Mouse (Mus musculus): ENCODE data around the gene Trim30d. TPM values are rescaled to one million over a fixed set of nuclear protein-coding genes. Genes with fewer than 3 reads are reported as not detected.
"Not testable (repeated sequence)": the region's sequence is repeated elsewhere in the genome, so short reads cannot be mapped to it uniquely, and the experiment has no call there.

Gene Trim30d
- 0.25 and 0.38 TPM in 2 replicates for polyA plus RNA-seq (2012; rRNA removed)

DNA sequence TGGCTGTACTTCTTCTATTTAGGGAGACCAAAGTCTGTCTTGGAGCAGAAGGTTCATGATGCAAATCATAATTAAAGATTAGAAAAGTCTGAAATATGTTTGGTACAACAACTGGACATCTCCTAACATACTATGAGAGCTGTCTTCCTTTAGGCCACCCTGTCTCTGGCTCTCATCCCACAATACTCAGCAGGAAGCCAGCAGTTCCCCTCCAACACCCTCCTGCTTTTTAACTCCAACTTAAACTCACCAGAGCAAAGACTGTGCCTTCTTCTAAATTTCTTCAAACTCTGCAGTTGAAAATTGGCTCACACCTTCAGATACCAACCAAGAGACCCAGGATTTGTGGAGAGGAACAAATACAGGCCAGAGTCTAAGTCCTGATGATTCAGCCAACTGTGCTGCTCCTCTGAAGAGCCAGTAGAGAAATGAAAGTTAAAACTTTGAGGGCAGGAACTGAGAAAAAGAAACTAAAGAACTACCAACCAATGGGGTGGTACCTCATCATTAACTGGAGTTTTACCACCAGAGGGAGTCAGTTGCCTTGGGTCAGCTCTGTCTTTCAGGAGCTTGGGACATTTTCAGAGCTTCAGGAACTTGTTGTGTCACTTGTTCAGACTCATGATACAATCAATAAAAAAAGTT lies at the start of gene Trim30d:
Trim30d (minus strand) TSS at position 429 of the 645 bp plus-strand sequence.
- peak within 1 kb of the TSS; percentile 39; the same call in 1 of the 2 replicates for H3K27ac ChIP-seq (ENCODE audit: control insufficient read depth, insufficient read depth, low read depth, low read length)
- H3K4me3 ChIP-seq (ENCODE audit: control insufficient read depth, low read depth, low read length); H3K4me1 ChIP-seq (ENCODE audit: control insufficient read depth, insufficient read depth, low read length); H3K27me3 ChIP-seq (ENCODE audit: control insufficient read depth, insufficient read depth, low read length); H3K36me3 ChIP-seq (ENCODE audit: control insufficient read depth, insufficient read depth, low read length): not testable (repeated sequence)

DNA sequence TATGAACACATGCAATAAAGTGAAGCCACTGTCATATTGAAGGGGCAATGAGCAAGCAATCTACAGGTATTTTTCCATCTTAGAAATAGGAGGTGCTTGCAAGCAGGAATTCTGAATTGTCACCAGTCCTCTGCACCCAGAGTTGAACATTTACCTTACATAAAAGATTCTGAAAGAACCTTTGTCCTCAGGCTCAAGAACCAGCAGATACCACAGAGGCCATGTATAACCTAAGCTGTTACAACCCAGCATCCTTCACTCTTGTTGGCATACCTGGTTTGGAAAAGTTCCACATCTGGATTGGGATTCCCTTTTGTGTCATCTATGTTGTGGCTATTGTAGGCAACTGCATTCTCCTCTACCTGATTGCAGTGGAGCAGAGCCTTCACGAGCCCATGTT lies 45.1 kb upstream of the Trim30d start:
- TF ChIP-seq CTCF (IDR thresholded peaks at IDR 0.05; ENCODE audit: control insufficient read depth, insufficient read depth, insufficient replicate concordance, low read depth, low read length) (no peak), POLR2A (IDR thresholded peaks at IDR 0.05; ENCODE audit: control insufficient read depth, low read depth, low read length) (no peak)
- Histone ChIP-seq H3K4me3 (ENCODE audit: control insufficient read depth, low read depth, low read length) (no peak overlapping the region), H3K36me3 (ENCODE audit: control insufficient read depth, insufficient read depth, low read length) (no peaks in the 10 kb centered on the region), H3K27ac (ENCODE audit: control insufficient read depth, insufficient read depth, low read depth, low read length) (no peak overlapping the region), H3K4me1 (ENCODE audit: control insufficient read depth, insufficient read depth, low read length) (no peaks in the 10 kb centered on the region), H3K27me3 (ENCODE audit: control insufficient read depth, insufficient read depth, low read length) (no peaks in the 10 kb centered on the region)

DNA sequence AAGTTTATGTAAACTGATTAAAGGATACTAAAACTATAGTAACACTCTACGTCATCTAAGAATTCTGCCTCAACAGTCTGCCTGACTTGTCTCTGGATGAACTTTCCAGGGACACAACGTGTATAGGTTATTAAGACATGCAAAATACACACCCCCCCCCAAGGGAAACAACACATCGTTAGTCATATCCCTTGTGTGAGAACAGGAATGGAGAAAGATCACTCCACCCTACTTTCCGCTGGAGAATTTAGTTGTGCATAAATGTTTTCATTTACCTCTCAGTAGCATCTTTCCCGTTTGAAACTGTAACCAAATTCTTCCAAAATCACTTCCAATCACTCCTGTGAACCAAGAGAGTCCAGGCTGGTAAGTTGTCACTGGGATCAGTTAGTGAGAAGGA lies 42.2 kb upstream of the Trim30d start, which contains the start of gene Olfr651:
Olfr651 (plus strand) TSS at position 301 of the 400 bp plus-strand sequence.
- Histone ChIP-seq H3K4me1 (ENCODE audit: control insufficient read depth, insufficient read depth, low read length) (no peaks in the 10 kb centered on the region), H3K4me3 (ENCODE audit: control insufficient read depth, low read depth, low read length) (no peak within 1 kb of the TSS), H3K36me3 (ENCODE audit: control insufficient read depth, insufficient read depth, low read length) (no peaks in the 10 kb centered on the region), H3K27me3 (ENCODE audit: control insufficient read depth, insufficient read depth, low read length) (no peaks in the 10 kb centered on the region), H3K27ac (ENCODE audit: control insufficient read depth, insufficient read depth, low read depth, low read length) (no peak within 1 kb of the TSS)
- no peak for TF ChIP-seq POLR2A (IDR thresholded peaks at IDR 0.05; ENCODE audit: control insufficient read depth, low read depth, low read length)

DNA sequence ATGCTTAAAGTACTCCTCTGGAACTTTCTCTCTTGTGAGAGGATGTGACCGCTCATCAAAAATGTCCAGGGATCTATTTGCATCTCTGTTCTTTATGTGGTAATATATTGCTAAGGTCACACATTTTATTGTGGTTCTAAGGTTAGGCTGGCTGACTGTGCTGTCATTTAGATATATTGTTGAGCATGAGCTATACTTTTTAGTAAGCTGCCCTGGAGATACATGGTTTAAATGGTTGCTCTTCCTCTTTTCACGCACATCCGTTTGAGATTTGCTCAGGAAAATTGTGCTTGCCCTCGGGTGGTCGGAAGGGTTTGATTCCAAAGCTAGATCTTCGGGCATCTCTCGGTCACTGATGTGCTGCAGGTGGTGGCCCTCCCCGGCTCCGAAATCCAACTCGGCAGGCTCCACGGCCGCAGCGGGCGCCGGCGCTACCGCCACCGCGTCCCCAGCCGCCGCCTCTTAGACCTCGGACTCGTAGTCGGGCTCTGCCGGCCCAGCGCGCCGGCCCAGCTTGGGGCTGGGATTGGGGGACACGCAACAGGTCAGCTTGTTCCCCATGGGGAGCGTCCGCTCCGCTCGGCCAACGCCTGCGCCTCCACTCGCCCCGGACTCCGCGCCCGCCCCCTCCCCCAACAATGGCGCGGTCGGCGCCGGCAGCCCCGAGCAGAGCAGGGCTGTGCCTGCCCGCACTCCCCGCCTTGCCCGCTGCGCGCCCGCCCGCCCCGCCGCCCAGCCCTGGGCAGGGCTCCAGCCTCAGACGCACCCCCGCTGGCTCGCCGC lies 5.9 kb downstream of the Trim30d start:
- no peak overlapping the region for H3K27ac ChIP-seq (ENCODE audit: control insufficient read depth, insufficient read depth, low read depth, low read length)
- H3K4me1 ChIP-seq (ENCODE audit: control insufficient read depth, insufficient read depth, low read length): peaks cover 3% of the 10 kb centered on the region
- no peaks in the 10 kb centered on the region for H3K36me3 ChIP-seq (ENCODE audit: control insufficient read depth, insufficient read depth, low read length)
- H3K27me3 ChIP-seq (ENCODE audit: control insufficient read depth, insufficient read depth, low read length): no peaks in the 10 kb centered on the region
- TF ChIP-seq CTCF (IDR thresholded peaks at IDR 0.05; ENCODE audit: control insufficient read depth, insufficient read depth, insufficient replicate concordance, low read depth, low read length) (no peak), POLR2A (IDR thresholded peaks at IDR 0.05; ENCODE audit: control insufficient read depth, low read depth, low read length) (no peak)
- peak overlapping the region; percentile 78 for H3K4me3 ChIP-seq (ENCODE audit: control insufficient read depth, low read depth, low read length)

DNA sequence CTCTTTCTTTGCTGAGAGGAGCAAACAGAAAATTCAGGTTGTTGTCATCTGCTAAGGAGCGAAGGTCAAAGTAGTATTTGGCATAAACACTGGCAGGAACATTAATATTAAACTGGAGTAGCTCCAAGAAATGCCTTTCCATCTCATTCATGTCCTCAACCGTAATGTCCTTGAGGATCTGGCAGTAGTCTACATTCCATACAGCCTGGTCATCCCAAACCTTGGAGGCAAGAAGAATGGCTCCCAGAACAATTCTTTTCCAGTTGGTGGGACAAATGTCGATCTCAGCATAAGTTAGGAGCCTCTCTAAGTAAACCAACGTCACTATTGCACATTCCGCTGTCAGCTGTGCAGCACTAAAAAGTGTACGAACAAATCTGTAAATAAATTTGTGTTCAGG lies 6.5 kb downstream of the Trim30d start:
- not testable (repeated sequence) for H3K27me3 ChIP-seq (ENCODE audit: control insufficient read depth, insufficient read depth, low read length); H3K4me1 ChIP-seq (ENCODE audit: control insufficient read depth, insufficient read depth, low read length); H3K36me3 ChIP-seq (ENCODE audit: control insufficient read depth, insufficient read depth, low read length); H3K27ac ChIP-seq (ENCODE audit: control insufficient read depth, insufficient read depth, low read depth, low read length); H3K4me3 ChIP-seq (ENCODE audit: control insufficient read depth, low read depth, low read length)

DNA sequence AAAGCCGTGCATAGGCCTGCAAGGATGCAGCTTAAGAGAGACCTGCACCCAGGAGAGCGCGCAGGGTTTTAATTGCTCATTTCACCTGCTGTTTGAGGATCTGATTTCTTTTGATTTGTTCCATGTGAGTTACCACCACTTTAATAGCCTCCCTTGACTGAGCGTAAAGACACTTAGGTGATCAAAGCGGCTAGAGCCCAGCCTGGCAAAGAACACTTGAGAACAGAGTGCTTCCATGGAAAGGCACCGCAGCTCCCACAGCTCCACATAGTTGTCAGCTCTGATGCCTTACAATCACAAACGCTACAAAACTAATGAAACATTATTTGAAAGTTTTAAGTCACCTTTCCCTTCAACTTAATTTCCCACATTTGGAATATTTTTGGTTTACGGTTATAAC lies 8.2 kb downstream of the Trim30d start:
- H3K27me3 ChIP-seq (ENCODE audit: control insufficient read depth, insufficient read depth, low read length); H3K27ac ChIP-seq (ENCODE audit: control insufficient read depth, insufficient read depth, low read depth, low read length); H3K4me1 ChIP-seq (ENCODE audit: control insufficient read depth, insufficient read depth, low read length); H3K36me3 ChIP-seq (ENCODE audit: control insufficient read depth, insufficient read depth, low read length); H3K4me3 ChIP-seq (ENCODE audit: control insufficient read depth, low read depth, low read length): not testable (repeated sequence)

DNA sequence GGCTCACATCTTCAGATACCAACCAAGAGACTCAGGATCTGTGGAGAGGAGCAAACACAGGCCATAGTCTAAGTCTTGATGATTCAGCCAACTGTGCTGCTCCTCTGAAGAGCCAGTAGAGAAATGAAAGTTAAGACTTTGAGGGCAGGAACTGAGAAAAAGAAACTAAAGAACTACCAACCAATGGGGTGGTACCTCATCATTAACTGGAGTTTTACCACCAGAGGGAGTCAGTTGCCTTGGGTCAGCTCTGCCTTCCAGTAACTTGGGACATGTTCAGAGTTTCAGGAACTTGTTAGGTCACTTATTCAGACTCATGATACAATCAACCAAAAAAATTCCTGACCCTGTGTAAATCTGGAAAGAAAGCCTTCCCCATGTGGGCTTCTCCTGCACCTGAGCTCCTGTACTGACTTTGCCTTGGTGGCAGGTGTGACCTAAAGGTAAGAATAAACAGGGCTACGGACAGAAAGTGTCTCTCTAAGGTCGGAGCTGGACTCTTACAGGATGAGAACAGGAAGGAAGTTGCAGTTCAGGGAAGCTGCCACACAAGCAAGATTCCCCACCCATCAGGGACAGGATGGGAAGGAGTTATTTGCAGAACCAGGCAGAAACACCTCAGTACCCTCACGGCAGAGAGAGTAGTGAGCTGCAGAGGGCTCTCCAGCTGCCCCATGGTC lies 42.4 kb downstream of the Trim30d start, which contains the start of gene Trim30a:
Trim30a (minus strand) TSS at position 129 of the 680 bp plus-strand sequence.
- H3K4me1 ChIP-seq (ENCODE audit: control insufficient read depth, insufficient read depth, low read length): no peaks in the 10 kb centered on the region
- H3K27me3 ChIP-seq (ENCODE audit: control insufficient read depth, insufficient read depth, low read length): no peaks in the 10 kb centered on the region
- H3K27ac ChIP-seq (ENCODE audit: control insufficient read depth, insufficient read depth, low read depth, low read length): no peak within 1 kb of the TSS
- no peaks in the 10 kb centered on the region for H3K36me3 ChIP-seq (ENCODE audit: control insufficient read depth, insufficient read depth, low read length)
- TF ChIP-seq POLR2A (IDR thresholded peaks at IDR 0.05; ENCODE audit: control insufficient read depth, low read depth, low read length): no peak
- no peak for TF ChIP-seq CTCF (IDR thresholded peaks at IDR 0.05; ENCODE audit: control insufficient read depth, insufficient read depth, insufficient replicate concordance, low read depth, low read length)
- no peak within 1 kb of the TSS for H3K4me3 ChIP-seq (ENCODE audit: control insufficient read depth, low read depth, low read length)
